Comparison of ENCODE assay signal across 7 mouse cellular contexts in the genomic region with DNA sequence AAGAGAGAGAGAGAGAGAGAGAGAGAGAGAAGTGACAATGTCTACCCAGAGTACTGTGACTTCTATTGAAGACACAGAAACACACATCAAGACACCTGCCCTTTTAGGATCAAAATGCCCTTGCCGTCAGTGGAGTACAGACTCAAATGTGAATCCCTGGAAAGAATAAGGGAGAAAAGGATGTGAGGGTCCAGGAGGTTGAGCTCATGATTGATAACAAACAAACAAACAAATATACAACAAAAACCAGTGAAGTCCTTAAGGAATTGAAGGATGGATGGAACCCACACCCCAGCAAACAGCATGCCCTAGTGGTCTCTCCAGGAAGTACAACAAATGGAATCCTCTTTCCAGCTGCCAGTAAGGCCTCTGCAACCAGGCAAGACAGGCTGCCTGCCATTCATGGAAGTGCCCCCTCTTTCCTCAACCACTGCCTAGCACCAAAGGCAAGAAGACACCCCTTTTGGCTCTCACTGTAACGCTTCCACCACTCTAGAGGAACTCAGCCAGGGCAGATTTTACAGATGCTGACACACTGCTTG. TPM values are rescaled to one million over a fixed set of nuclear protein-coding genes. Genes with fewer than 3 reads are reported as not detected.
DNase-seq lines count a peak whose midpoint lies in the region; ATAC-seq and TF ChIP-seq lines count a peak whose summit lies in the region.

No protein-coding gene starts in this region.

- H3K9me3 ChIP-seq in hindbrain, embryonic 13.5 days, result no peaks in the 10 kb centered on the region
- H3K9me3 ChIP-seq in limb, embryonic 10.5 days (replicated peaks), result no peaks in the 10 kb centered on the region

- peak; percentile 56 to 74 for DNase-seq in layer of hippocampus, adult 2 months (ENCODE audit: low spot score in 2 of 2)
- DNase-seq in layer of hippocampus, adult 9-11 months, result no peak
- peak; percentile 77 for DNase-seq in MN1 (ENCODE audit: low spot score)
- DNase-seq in brain, embryonic 14.5 days (ENCODE audit: low read depth), result peak; percentile 72
- peak; percentile 53 for DNase-seq in limb, embryonic 10.5 days (ENCODE audit: low spot score)
- peak; percentile 82 for DNase-seq in retina, postnatal 1 day

- WGBS in hindbrain, embryonic 13.5 days, result 32% methylated on average over 2 of the region's 2 CpGs
- 42% methylated on average over 2 of the region's 2 CpGs for WGBS in limb, embryonic 10.5 days

- no peak overlapping the region for H3K9ac ChIP-seq in hindbrain, embryonic 13.5 days

- H3K4me3 ChIP-seq in layer of hippocampus, adult 2 months, result no peak overlapping the region
- H3K4me3 ChIP-seq in hindbrain, embryonic 13.5 days, result no peak overlapping the region
- H3K4me3 ChIP-seq in limb, embryonic 10.5 days, result no peak overlapping the region

- peak overlapping the region; percentile 6; the same call in 1 of the 2 replicates for H3K4me2 ChIP-seq in hindbrain, embryonic 13.5 days

- no peak for TF ChIP-seq POLR2A in brain, embryonic 14.5 days (IDR thresholded peaks at IDR 0.05; ENCODE audit: borderline replicate concordance, extremely low read depth, insufficient read depth, insufficient read length, poor library complexity, severe bottlenecking)

- ATAC-seq in hindbrain, embryonic 13.5 days (ENCODE audit: low FRiP score), result no peak

- TF ChIP-seq CTCF in layer of hippocampus, adult 2 months (conservative IDR thresholded peaks at IDR 0.05), result peak; percentile 93
- TF ChIP-seq CTCF in brain, embryonic 14.5 days (IDR thresholded peaks at IDR 0.05; ENCODE audit: borderline replicate concordance, extremely low read depth, insufficient read depth, insufficient read length), result peak; percentile 74; the same call in 1 of the 2 replicates

- peaks cover 21% of the 10 kb centered on the region for H3K4me1 ChIP-seq in hindbrain, embryonic 13.5 days (replicated peaks)
- H3K4me1 ChIP-seq in limb, embryonic 10.5 days, result peaks cover 51% of the 10 kb centered on the region

- no peaks in the 10 kb centered on the region for H3K36me3 ChIP-seq in hindbrain, embryonic 13.5 days
- H3K36me3 ChIP-seq in limb, embryonic 10.5 days, result no peaks in the 10 kb centered on the region

- no peak overlapping the region for H3K27ac ChIP-seq in layer of hippocampus, adult 2 months
- H3K27ac ChIP-seq in hindbrain, embryonic 13.5 days, result 0 out of 2 replicates have a peak overlapping the region, but pooled peaks have one; percentile 25
- peak overlapping the region; percentile 53; the same call in 1 of the 2 replicates for H3K27ac ChIP-seq in limb, embryonic 10.5 days

- peaks cover 47% of the 10 kb centered on the region for H3K27me3 ChIP-seq in hindbrain, embryonic 13.5 days
- peaks cover 18% of the 10 kb centered on the region for H3K27me3 ChIP-seq in limb, embryonic 10.5 days (ENCODE audit: low read depth, poor library complexity, severe bottlenecking)

RNA-seq across cellular contexts. Expression of a gene that starts 4.9 kb away (rescaled TPM):
- total RNA-seq in layer of hippocampus, adult 2 months (2021), result 1 to 10 TPM; 1.4 to 2.0 TPM
- polyA plus RNA-seq in brain, embryonic 14.5 days (2012; rRNA removed), result 7.2 and 8.0 TPM in 2 replicates
- polyA plus RNA-seq in hindbrain, embryonic 13.5 days (2015; fragmentation: Nextera tagmentation; extraction: Ambion mirVana), result 5.9 and 6.0 TPM in 2 replicates
- polyA plus RNA-seq in limb, embryonic 10.5 days (2016; fragmentation: Nextera tagmentation; extraction: Ambion mirVana), result 2.3 and 3.1 TPM in 2 replicates

RNA-seq across cellular contexts. Expression of a gene that starts 14.0 kb away (rescaled TPM):
- 100 to 1,000 TPM in 1 of 2 experiments, 10 to 100 TPM in 1; 99.8 to 101 TPM for total RNA-seq in layer of hippocampus, adult 2 months (2021)
- 186 and 230 TPM in 2 replicates for polyA plus RNA-seq in brain, embryonic 14.5 days (2012; rRNA removed)
- polyA plus RNA-seq in hindbrain, embryonic 13.5 days (2015; fragmentation: Nextera tagmentation; extraction: Ambion mirVana), result 298 and 306 TPM in 2 replicates
- 198 and 219 TPM in 2 replicates for polyA plus RNA-seq in limb, embryonic 10.5 days (2016; fragmentation: Nextera tagmentation; extraction: Ambion mirVana)

RNA-seq across cellular contexts. Expression of a gene that starts 18.7 kb away (rescaled TPM):
- 10 to 100 TPM; 16.1 to 18.4 TPM for total RNA-seq in layer of hippocampus, adult 2 months (2021)
- polyA plus RNA-seq in brain, embryonic 14.5 days (2012; rRNA removed), result 80.4 and 83.8 TPM in 2 replicates
- polyA plus RNA-seq in hindbrain, embryonic 13.5 days (2015; fragmentation: Nextera tagmentation; extraction: Ambion mirVana), result 49.1 and 54.9 TPM in 2 replicates
- 68.3 and 84.7 TPM in 2 replicates for polyA plus RNA-seq in limb, embryonic 10.5 days (2016; fragmentation: Nextera tagmentation; extraction: Ambion mirVana)

RNA-seq across cellular contexts. Expression of a gene that starts 51.2 kb away (rescaled TPM):
- total RNA-seq in layer of hippocampus, adult 2 months (2021), result 10 to 100 TPM; 28.5 to 30.3 TPM
- 39.6 and 41.5 TPM in 2 replicates for polyA plus RNA-seq in brain, embryonic 14.5 days (2012; rRNA removed)
- polyA plus RNA-seq in hindbrain, embryonic 13.5 days (2015; fragmentation: Nextera tagmentation; extraction: Ambion mirVana), result 29.9 and 32.0 TPM in 2 replicates
- polyA plus RNA-seq in limb, embryonic 10.5 days (2016; fragmentation: Nextera tagmentation; extraction: Ambion mirVana), result 23.9 and 24.4 TPM in 2 replicates

RNA-seq across cellular contexts. Expression of a gene that starts 52.1 kb away (rescaled TPM):
- total RNA-seq in layer of hippocampus, adult 2 months (2021), result 10 to 100 TPM; 52.1 to 54.9 TPM
- 98.0 and 101 TPM in 2 replicates for polyA plus RNA-seq in brain, embryonic 14.5 days (2012; rRNA removed)
- polyA plus RNA-seq in hindbrain, embryonic 13.5 days (2015; fragmentation: Nextera tagmentation; extraction: Ambion mirVana), result 47.7 and 51.3 TPM in 2 replicates
- polyA plus RNA-seq in limb, embryonic 10.5 days (2016; fragmentation: Nextera tagmentation; extraction: Ambion mirVana), result 60.5 and 63.1 TPM in 2 replicates
